Mouse (Mus musculus) thymus, postnatal 4 days (tissue): ENCODE measurements at regions not wholly inside any gene's neighbourhood (a gene's known extent, or its start where the extent isn't known, plus 50 kb on each side); places are given as distances from the start of the nearest gene placed in this dataset.

Experiments
- DNase-seq: peaks from one replicate; pipeline ENCODE4 v3.0.0; 2021

GRCm38 (mm10) chr8:8745615-8746285 lies 55.4 kb upstream of the Arglu1 start:
- DNase-seq, result no peak
